Mouse (Mus musculus) erythroblast, embryonic 14.5 days (primary cell): ENCODE measurements around the gene Ppil6.

Experiments used
- GATA1 ChIP-seq: IDR thresholded peaks from 2 replicates; pipeline ENCODE4 v1.6.1; 2012; ENCODE audit warnings: low read length, inconsistent platforms, mixed read lengths
- TAL1 ChIP-seq: IDR thresholded peaks from 3 replicates; pipeline ENCODE4 v1.6.1; 2012; ENCODE audit warnings: low read length, inconsistent platforms, mixed read lengths

- no peak for TF ChIP-seq TAL1
- TF ChIP-seq GATA1: no peak
Observed at GRCm38 (mm10) chr10:41486506-41487170, 3.6 kb upstream of the Ppil6 start.
